Mouse (Mus musculus) cerebral cortex, adult 2 months (tissue): ENCODE measurements around the gene Rnaseh1.

Source experiments
- WGBS: fragments of 180-500 bp; shearing (Covaris S2); methylation state at CpG from one replicate; pipeline ENCODE4 v1.1.7; 2018; 5-methylcytosine and 5-hydroxymethylcytosine counted together

The Rnaseh1 gene

DNA sequence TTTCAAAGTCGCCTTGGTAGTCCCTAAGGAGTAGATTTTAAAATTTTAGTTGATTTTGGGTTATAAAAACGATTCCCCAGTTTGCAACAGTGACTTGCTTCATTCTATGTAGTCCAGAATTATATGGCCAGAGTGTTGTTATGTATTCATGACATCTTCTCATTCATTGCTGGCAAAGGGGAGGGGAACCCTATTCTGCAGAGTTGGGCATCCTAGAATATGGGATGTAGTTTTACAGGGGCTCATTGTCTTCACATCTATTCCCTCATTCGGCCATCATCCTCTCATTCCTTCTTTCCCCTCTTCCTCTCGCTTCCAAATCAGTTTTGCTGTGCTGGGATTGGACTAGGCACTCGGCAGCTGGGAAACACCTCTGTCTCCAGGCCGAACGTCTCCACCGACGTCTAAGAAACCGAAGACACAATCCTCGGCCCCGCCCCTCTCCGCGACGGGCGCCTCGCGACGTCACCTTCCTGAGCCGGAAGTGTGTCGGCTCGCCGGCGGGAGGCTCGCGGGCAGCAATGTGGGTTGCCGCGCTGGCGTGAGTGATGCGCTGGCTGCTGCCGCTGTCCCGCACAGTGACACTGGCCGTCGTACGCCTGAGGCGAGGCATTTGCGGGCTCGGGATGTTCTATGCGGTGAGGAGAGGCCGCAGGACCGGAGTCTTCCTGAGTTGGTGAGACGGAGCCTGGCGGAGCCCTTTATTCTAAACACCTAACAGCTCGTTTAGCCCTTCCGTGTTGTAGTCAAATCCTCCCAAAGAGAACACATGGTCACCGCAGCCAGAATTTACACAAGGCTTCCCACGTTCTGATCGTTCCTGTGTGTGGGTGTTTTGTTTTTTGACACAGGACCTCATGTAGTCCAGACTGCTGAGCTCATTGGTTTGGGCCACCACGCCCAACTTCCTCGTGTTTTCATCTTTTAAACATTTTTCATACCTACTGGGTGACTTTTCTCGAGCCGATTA, at the start of gene Rnaseh1:
Gene Rnaseh1 (plus strand): TSS at position 462 of the 970 bp plus-strand sequence.
- WGBS = 2% methylated on average over 52 of the region's 52 CpGs

DNA sequence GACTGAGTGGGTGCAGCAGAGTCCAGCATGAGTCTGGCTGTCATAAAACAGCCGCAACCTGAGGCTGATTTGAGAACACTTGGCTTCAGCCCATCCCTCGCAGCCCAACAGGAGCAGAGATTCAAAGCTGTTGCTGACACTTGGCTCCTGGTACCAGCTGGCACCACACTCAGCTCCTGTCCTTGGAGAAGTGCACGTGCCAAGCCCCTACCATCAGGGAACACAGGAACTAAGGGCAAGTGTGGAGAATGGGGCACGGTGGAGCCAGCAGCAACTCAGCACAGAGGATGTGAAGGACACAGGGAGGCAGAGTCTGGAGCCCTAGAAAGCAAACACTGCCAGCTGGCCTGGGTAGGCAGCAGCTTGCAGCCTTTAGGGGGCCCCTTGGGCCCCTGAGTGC, 47.1 kb upstream of the Rnaseh1 start:
- 35% methylated on average over 4 of the region's 4 CpGs for WGBS

DNA sequence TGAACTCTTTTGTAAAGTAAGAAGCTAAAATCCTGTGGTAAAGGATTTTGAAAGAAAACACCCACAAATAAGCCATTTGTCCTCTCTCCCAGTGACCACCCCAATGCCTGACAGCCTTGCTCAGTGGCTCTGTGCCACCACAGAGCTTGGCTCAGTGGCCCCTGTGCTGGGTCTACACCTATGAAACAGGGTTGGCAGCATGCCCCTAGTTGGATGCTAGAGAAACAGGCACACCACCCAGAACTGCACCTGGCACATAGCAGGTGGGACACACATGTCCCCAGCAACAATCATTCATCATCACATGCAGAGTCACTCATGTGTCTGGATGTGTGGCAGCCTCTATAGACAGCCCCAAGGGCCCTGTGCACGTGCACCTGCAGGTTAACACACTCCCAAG, 45.9 kb upstream of the Rnaseh1 start:
- WGBS = 70% methylated on average over 1 of the region's 1 CpGs

DNA sequence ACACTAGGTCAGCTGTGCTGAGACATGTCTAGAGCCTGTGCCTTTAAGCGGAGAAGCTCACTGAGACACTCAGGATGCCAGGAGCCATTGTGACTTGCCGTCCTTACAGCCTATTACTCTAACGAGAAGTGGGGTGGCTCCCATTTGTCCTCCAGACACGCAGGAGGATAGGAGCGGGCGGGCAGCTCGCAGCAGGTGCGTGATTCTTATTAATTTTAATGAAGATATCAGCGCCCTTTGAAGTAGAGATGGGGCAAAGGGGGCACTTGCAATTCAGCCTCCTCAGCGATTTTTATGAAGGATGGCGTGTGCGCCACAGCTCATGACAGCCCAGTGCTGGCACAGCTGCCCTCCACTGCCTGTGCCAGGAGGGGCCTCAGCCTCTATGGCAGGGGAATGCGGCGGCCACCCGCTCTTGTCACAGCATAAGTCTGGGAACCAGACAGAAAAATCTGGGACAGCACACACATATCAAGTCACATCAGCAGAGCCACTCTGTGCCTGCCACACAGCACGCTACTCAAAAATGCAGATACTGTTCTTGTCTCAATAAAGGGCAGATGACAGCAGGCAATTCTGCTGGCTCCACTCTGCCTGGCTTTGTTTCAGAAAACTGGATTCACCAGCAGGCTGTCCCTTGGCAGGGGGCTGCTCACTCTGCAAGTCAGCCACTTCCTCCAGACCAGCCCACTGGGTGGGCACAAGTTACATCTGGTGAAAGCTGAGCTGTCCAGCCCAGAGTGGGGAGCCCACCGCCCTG, 41.7 kb upstream of the Rnaseh1 start:
- 24% methylated on average over 17 of the region's 17 CpGs for WGBS

DNA sequence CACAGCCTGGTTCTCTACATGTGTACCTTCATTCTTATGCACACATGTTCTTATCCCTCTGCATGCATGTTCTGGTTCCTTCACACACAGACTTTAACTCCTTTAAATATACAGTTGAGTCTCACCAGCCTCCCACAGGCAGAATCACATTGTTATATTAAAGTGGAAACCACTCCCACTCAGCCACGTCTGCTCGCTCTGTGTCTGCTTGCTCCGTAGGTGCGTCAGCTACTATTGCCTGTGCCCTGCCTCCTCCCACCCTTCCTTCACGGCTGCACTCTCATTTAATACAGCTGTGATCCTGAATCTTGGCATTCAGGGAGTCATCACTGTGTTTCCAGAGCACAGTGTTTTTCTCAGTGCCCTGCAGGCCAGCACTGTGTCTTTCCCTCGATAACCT, 37.0 kb upstream of the Rnaseh1 start:
- WGBS = 47% methylated on average over 6 of the region's 6 CpGs

DNA sequence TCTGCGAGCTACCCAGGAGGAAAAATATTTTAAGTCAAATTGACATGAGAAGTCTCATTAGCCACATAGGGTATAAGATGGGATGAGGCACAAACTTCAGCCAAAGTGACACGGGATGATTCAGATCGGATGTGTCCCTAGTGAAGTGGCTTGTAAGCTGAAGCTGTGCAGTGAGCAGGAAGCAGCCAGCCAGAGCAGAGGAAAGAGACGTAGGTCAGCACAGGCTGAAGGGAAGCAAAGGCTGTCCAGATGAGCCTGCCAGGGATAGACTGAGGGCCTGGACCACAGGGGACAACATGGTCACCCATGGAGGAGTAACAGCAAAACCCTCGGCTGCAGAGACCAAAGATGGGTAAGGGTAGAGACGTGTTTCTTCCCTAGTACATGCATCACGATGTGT, 35.0 kb upstream of the Rnaseh1 start:
- WGBS = 74% methylated on average over 7 of the region's 7 CpGs

DNA sequence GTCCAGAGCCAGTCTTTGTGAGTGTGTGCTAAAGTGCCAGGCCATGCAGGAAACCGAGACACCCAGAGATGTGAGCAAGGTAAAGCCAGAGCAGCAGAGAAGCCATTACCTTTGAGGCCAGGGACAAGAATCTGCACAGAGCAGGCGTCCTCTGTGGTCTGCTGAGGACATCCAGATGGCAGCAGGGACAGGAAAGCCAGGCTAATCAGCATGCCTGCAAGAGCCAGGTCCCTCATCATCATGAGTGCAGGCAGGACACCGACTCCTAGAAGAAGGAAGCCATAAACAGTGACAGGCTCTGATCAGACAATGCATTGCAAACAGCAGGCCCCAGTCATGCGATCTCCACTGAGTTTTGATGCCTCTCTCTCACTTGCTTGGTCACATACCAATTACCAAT, 32.1 kb upstream of the Rnaseh1 start:
- WGBS = 85% methylated on average over 4 of the region's 4 CpGs

DNA sequence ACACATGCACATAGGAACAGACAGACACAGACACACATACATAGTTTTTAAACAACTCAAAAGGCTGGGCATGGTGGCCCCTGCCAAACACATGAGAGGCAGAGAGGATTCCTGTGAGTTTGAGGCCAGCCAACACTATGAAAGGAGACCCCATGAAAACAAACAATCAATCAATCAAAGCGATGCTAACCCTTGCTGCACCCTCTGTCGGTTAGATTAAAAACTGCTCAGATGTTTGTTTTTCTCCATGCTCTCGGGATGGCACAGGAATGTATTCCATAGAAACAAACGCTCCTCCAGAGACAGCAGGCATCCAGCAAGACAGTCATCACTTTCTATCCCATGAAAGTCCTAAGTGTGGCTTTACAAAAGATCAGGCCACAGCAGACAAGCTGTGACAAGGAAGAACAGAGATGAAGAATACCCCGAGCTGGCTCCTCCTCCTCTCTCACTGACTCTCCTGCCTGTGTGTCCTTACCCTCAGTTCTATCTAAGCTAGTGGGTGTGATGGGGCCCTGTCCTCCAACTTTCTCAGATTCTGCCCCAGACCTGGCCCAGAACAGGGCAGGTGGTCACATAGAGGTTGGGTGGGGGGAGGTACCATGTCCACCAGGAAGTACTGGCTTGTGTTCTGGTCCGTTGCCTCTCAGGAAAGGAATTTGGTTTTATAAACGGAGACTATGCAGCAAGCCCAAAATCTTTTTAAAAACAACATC, 27.8 kb upstream of the Rnaseh1 start:
- 24% methylated on average over 7 of the region's 7 CpGs for WGBS

DNA sequence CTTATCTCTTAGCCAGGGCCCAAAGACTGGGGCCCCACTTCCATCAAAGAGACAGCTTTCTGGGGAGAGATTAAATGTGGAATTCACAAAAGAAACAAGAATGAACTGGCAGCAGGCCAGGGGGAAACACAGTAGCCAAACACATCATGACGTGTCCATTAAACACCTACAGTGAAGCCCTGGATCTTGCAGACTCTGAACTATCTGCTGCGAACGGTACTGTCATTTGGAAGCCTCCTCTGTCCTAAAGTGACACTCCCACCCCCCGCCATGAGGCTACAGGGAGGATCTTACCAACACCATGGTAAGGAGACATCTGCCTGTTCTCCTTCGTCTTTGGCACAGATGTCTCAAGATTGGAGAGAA, 27.3 kb upstream of the Rnaseh1 start:
- 45% methylated on average over 5 of the region's 5 CpGs for WGBS

DNA sequence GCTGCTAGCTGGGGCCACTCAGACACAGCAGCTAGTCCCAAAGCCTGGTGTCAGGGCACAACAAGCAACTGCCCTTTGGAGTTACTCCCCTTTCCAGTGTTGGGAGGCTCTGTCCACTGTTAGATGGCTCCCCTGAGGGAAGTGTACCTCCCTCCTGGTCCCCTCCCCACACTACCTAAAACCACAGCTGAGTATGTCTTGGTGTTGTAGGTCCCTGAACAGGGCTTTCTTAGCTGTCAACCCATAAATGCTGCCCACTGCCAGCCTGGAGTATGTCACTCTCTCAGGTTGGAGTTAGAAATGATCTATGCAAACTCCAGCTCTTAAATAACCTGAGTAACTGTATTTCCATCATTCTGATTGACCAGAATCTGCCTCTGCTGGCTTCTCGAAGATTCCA, 26.8 kb upstream of the Rnaseh1 start:
- WGBS = 71% methylated on average over 1 of the region's 1 CpGs

DNA sequence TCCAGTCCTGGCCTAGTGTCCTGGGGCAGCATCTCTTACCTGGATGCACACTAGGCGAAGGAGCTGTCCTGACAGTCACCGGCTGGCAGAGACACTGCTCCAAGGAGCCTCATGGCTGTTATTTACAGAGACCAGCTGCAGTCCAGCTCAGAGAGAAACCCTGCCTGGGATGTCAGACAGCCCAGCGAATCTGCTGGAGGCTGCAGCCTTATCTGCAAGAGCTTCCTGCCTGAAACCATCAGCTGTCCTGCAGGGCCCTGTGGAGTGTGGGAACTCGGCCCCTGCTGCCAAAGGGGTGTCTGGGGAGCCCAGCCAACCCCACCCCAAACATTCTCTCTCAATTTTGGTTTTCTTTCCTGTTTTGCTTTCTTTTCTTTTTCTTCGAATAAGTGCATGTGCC, 26.2 kb upstream of the Rnaseh1 start, which contains the start of gene Colec11:
Gene Colec11 (minus strand): TSS at position 183 of the 400 bp plus-strand sequence.
- 56% methylated on average over 5 of the region's 5 CpGs for WGBS

DNA sequence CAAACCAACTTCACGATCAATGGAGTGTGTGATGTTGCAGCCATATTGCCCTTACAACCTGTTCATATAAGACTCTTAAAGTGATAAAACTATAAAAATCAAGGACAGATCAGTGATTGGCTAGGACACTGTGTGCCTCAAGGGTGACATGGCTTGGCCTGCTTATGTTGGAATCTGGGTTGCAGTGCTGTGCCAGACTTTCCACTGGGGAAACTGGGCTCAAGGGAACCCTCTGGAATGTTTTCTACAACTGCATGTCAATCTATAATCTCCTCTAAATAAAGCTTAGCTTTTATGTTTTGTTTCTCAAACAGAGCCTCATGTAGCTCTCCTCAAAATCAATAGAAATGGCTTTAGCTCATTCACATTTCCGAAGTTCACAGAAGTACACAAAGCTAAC, 25.2 kb upstream of the Rnaseh1 start:
- 87% methylated on average over 2 of the region's 2 CpGs for WGBS

DNA sequence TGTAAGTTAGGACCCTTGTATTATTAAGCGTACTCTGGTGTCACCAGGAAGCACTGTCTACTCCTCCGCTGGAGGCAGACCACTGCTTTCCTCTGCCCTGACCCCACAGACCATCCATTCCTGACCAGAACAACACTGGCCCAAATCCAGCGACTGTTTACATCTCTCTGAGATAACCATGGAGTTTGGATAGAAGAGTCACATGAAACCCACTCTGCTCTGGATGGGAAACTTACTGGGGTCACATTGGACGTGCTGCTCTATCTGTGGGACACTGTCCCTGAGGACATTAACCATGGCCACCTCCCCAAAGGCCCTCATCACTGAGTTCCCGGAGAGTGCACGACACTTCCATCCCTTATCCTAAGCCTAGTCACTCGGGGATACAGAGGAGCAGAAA, 24.0 kb upstream of the Rnaseh1 start:
- WGBS = 89% methylated on average over 7 of the region's 7 CpGs

DNA sequence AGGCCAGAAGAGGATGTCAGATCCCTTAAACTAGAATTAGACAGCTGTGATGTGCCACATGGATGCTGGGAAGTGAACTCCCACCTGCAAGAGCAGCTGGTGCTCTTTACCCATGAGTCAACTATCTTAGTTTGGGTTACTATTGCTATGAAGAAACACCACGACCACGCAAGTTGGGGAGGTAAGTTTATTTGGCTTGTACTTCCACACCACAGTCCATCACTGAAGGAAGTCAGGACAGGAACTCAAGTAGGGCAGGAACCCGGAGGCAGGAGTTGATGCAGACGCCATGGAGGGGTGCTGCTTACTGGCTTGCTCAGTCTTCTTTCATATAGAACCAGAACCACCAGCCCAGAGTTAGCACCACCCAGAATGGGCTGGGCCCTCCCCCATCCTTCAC, 22.3 kb upstream of the Rnaseh1 start:
- 68% methylated on average over 4 of the region's 4 CpGs for WGBS

DNA sequence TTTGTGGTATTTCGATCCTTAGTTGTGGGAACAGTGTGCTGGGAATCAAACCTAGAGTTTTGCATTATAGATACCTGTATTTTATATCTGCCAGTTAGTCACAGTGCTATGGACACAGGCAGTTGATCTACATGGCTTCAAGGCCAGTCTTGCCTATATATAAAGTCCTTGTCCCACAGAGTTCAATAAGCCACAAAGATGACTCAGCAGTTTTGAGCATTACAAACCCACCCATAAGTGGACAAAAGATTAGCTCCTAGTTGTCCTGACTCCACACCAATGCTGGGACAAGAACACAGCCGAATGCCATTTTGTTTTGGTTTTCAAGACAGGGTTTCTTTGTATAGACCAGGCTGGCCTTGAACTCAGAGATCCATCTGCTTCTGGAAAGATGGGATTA, 21.0 kb upstream of the Rnaseh1 start:
- WGBS = 90% methylated on average over 2 of the region's 2 CpGs

DNA sequence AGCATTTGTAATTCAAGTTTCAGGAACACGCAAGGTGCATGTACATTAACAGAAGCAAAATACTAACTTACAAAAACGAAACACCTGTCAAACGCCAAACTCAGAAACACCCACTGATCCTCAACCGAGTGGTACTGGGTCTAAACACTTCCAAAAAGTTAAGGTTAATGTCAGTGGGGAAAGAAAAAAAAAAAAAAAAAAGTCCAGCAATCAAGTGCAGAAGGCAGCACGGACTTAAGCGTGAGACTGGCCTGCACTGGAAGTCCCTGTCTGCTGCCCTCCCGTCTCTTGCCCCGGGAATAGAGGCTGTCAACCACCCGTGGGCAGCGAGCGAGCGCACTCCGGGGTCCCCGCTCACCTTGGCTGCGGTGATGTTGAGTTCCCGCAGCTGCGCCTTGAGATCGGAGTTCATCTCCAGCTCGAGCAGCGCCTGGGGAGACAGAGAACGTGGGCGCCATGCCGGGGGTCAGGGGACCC, 14.3 kb upstream of the Rnaseh1 start:
- 2% methylated on average over 23 of the region's 23 CpGs for WGBS

DNA sequence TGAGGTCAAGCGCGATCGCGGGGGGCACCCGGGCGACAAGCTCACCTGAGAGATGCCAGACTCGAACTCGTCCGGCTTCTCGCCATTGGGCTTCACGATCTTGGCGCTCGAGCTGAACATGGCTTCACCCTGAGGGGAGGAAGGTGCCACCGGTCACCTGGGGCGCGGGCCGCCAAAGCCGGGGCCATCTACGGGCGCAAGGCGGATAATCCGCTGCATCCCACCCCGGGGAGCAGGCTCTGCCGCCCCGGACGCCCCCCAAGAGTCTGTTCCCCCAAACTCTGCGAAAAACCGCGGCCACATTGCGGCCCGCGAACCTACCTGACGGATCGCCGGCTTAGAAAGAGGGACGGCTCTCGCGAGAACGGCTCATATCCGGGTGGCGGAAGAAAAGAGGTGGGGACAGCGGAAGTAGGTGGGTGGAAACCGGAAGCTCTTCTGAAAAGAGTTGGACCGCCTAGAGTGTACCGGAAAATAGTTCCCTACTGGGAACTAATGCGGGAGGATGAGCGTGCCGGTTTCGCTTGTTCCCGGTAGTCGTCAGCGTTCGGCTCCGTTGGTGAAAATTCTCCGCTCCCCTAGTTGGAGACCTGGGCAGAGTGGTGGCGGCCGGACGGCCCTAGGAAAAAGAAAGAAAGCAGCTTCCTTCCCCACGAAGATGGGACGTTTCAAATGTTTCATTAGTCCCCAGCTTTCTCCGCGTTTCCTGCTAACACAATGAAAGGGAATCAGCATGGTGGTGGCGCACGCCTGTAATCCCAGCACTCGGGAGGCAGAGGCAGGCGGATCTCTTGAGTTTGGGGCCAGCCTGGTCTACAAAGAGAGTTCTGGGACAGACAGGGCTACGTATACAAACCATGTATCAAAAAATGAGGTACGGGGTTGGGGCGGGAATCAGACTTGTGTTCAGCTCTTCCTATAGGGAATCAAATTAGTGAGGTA, 13.6 kb upstream of the Rnaseh1 start, which contains the start of gene Rps7:
Gene Rps7 (minus strand): TSS at position 419 of the 942 bp plus-strand sequence.
- WGBS = 5% methylated on average over 69 of the region's 69 CpGs

DNA sequence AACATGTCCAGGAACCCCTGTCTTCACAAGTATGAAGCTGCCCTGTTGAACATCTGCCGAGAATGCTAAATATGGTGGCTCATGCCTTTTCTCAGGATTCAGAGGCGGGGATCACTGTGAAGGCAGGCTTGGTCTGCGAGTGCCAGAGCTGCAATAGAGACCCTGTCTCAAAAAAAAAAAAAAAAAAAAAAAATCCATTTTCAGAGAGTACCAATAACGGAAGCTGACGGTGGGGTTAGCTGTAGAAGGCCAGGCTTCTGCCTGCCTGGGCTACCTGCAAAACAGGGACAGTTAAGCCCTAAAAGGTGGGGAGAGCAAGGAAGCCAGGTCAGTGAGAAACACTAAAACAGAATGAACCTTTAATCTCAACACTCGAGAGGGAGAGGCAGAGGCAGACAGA, 12.9 kb upstream of the Rnaseh1 start:
- WGBS = 91% methylated on average over 6 of the region's 6 CpGs

DNA sequence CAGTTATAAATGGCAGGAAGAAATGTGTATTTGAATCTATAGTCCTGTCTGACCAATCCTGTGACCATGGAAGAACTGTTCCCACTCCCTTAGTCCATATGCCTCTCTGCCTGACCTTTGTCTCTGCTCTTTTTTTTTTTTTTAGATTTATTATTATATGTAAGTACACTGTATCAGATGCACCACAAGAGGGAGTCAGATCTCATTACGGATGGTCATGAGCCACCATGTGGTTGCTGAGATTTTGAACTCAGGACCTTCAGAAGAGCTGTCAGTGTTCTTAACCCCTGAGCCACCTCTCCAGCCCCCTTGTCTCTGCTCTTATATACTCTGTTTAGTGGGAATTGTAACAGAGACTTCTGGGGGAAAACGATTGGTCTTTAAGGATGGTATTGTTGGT, 10.6 kb upstream of the Rnaseh1 start:
- 65% methylated on average over 2 of the region's 2 CpGs for WGBS

DNA sequence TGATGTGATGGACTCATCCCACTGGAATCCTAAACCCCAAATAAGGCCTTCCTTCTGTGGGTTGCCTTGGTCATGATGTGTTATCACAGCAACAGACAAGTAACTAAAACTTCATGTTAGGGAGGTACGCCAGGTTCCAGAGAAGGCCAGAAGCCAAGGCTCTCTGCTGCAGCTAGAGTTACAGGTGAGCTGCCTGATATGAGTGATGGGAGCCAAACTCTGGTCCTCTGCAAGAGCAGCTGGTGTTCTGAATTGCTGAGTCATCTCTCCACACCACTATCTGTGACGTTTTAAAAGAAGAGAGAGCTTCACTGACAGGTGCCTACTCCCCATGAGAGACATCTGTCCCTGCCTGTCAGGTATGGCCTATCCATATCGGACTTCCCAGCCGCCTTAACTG, 13.2 kb downstream of the Rnaseh1 start:
- WGBS = 88% methylated on average over 4 of the region's 4 CpGs

DNA sequence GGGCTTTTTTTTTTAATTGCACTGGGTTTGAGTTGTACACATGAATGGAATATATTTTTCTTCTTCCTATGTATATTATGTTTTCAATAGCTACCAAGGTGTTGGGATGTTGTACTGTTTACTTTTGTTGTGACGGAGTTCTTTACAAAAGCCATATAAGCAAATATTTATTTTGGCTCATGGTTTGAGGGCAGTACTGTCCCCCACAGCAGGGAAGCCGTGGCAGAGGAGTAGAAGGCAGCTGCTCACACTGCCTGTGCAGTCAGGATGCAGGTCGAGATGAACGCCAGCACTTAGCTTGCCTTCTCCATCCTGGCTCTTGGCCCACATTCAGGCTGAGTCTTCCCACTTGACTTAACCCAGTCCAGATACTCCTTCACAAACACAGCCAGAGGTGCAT, 17.3 kb downstream of the Rnaseh1 start:
- WGBS = 74% methylated on average over 4 of the region's 4 CpGs
